Mouse (Mus musculus): ENCODE data around the gene Btbd11. TPM values are rescaled to one million over a fixed set of nuclear protein-coding genes. Genes with fewer than 3 reads are reported as not detected.

The Btbd11 gene
- polyA plus RNA-seq (2015; fragmentation: Nextera tagmentation; extraction: Ambion mirVana): 1.9 and 2.8 TPM in 2 replicates

DNA sequence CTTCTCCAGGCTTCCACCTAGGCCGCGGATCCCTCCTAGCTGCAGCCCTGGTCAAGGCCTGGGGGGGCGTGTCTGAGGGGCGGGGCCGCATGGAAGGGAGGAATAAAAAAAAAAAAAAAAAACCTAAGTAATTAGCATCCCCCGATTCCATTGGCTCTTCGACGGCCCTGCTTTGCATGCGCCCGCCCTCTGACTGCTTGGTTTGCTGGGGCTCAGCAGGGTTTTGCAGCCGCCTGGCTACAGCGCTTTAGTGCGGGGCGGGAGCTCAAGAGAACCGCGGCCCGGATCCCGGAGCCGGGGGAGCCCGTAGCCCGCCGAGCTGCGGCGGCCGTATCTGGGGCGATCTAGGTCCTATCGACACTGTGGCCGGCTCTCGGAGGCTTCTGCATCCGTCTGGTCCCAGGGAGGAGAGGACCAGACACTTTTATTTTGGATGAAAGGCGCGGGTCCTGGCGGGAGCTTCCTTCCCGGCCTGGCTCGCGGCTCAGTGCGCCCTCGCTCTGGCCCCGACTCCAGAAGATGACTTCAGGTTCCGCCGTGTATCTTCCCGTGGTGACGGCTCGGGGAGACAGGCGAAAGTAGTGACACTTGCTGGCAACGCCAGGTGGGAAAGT, at the start of gene Btbd11:
Gene Btbd11 (plus strand): TSS at position 210 of the 614 bp plus-strand sequence.
- Histone ChIP-seq H3K9ac (ENCODE audit: low read length) (peak within 1 kb of the TSS; percentile 71), H3K27me3 (ENCODE audit: control insufficient read depth, insufficient read depth, low read length) (peaks cover 12% of the 10 kb centered on the region), H3K4me1 (ENCODE audit: control insufficient read depth, insufficient read depth, low read length) (0 out of 2 replicates have a peak, but pooled peaks cover 7% of the 10 kb centered on the region), H3K9me3 (replicated peaks; ENCODE audit: control insufficient read depth, low read length) (no peaks in the 10 kb centered on the region), H3K36me3 (ENCODE audit: control insufficient read depth, insufficient read depth, low read length) (no peaks in the 10 kb centered on the region), H3K4me2 (ENCODE audit: low read depth, low read length) (peak within 1 kb of the TSS; percentile 99), H3K4me3 (replicated peaks; ENCODE audit: low read length) (peak within 1 kb of the TSS; percentile 66), H3K27ac (ENCODE audit: low read length) (peak within 1 kb of the TSS; percentile 56)
- WGBS: under 1% methylated on average over 46 of the region's 46 CpGs
- peak; percentile 97 for ATAC-seq (ENCODE audit: insufficient read depth, low FRiP score)

DNA sequence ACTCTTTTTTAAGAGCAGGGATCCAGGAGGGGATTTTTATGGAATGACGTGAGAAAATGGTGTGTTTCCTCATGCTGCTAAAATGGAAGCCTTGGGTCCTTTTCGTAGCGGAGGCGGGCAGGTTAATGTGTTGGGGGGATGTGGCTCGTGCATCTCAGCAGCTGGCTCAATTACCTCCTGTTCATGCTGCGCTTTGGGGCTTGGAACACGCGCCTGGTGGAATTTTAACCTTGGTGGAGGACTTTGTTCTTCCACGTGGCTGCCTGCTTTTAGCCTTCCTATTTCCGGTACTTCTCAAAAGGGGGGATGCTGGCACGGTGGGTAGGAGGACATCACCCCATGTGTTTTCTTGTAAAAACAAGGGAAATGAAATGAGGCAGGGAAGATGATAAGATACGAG, 47.9 kb upstream of the Btbd11 start:
- Histone ChIP-seq H3K27me3 (ENCODE audit: control insufficient read depth, insufficient read depth, low read length) (no peaks in the 10 kb centered on the region), H3K27ac (ENCODE audit: low read length) (no peak overlapping the region), H3K9ac (ENCODE audit: low read length) (no peak overlapping the region), H3K4me3 (replicated peaks; ENCODE audit: low read length) (no peak overlapping the region), H3K4me2 (ENCODE audit: low read depth, low read length) (no peak overlapping the region), H3K9me3 (replicated peaks; ENCODE audit: control insufficient read depth, low read length) (no peaks in the 10 kb centered on the region), H3K4me1 (ENCODE audit: control insufficient read depth, insufficient read depth, low read length) (no peaks in the 10 kb centered on the region), H3K36me3 (ENCODE audit: control insufficient read depth, insufficient read depth, low read length) (no peaks in the 10 kb centered on the region)
- ATAC-seq (ENCODE audit: insufficient read depth, low FRiP score): no peak
- 76% methylated on average over 12 of the region's 12 CpGs for WGBS

DNA sequence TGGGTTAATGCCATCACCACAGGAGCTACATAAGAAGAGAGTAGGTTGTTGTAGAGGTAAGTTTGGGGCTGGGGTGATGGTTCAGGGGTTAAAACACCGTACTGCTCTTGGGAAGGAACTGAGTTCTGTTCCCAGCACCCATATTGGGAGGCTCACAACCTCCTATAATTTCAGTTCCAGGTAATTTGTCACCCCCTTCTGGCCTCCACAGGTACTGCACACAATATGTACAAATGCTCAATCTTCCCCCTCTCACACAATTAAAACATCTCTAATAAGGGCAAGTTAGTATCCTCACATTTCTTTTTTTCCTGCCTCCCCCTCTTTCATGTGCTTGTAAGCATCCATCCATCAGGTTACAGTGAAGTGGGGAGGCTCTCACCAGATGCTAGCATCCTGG, 44.7 kb upstream of the Btbd11 start:
- WGBS: 87% methylated on average over 1 of the region's 1 CpGs
- no peaks in the 10 kb centered on the region for H3K36me3 ChIP-seq (ENCODE audit: control insufficient read depth, insufficient read depth, low read length)
- no peaks in the 10 kb centered on the region for H3K27me3 ChIP-seq (ENCODE audit: control insufficient read depth, insufficient read depth, low read length)
- H3K4me1 ChIP-seq (ENCODE audit: control insufficient read depth, insufficient read depth, low read length): no peaks in the 10 kb centered on the region
- H3K9ac ChIP-seq (ENCODE audit: low read length): no peak overlapping the region
- H3K9me3 ChIP-seq (replicated peaks; ENCODE audit: control insufficient read depth, low read length): no peaks in the 10 kb centered on the region
- no peak overlapping the region for H3K4me3 ChIP-seq (replicated peaks; ENCODE audit: low read length)
- H3K27ac ChIP-seq (ENCODE audit: low read length): no peak overlapping the region
- no peak for ATAC-seq (ENCODE audit: insufficient read depth, low FRiP score)
- no peak overlapping the region for H3K4me2 ChIP-seq (ENCODE audit: low read depth, low read length)

DNA sequence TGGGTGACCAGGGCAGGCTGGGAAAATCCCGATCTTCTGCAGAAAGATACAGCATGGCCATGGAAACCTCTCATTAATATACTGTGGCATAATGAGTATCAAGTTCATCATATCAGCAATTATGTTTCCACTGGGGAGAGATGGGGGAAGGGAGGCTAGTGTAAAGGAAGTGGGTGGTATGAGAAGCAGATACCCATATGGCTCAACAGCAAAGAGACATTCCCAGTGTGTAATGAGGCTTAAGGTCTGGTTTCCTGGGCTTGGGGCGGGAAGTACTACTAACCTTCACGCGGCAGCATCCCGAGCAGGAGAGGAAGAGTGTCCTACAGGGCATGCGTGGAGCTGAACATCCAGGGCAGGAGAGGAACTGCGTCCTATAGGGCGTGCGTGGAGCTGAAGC, 39.4 kb upstream of the Btbd11 start:
- 88% methylated on average over 9 of the region's 9 CpGs for WGBS
- no peak for ATAC-seq (ENCODE audit: insufficient read depth, low FRiP score)
- H3K9me3 ChIP-seq (replicated peaks; ENCODE audit: control insufficient read depth, low read length): no peaks in the 10 kb centered on the region
- no peaks in the 10 kb centered on the region for H3K27me3 ChIP-seq (ENCODE audit: control insufficient read depth, insufficient read depth, low read length)
- no peak overlapping the region for H3K4me3 ChIP-seq (replicated peaks; ENCODE audit: low read length)
- H3K27ac ChIP-seq (ENCODE audit: low read length): no peak overlapping the region
- H3K36me3 ChIP-seq (ENCODE audit: control insufficient read depth, insufficient read depth, low read length): no peaks in the 10 kb centered on the region
- H3K4me1 ChIP-seq (ENCODE audit: control insufficient read depth, insufficient read depth, low read length): no peaks in the 10 kb centered on the region
- H3K9ac ChIP-seq (ENCODE audit: low read length): no peak overlapping the region
- no peak overlapping the region for H3K4me2 ChIP-seq (ENCODE audit: low read depth, low read length)

DNA sequence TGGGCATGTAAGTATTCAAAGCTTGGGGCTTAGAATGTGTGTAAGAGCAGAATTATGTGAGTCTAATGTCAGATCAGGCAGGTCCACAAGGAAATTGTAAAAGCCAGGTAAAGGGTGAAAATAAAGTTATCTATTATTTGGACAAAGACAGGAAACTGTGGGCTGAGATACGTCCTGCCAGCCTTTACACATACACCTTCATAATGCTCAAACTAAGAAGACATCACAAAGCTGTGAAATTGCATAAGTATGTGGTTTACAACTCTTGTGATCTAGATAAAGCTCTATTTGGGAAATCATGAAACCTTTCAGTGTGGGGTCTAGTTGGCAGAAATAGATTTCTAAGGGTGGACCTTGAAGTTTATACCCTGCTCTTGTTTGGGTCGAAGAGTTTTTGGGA, 34.1 kb upstream of the Btbd11 start:
- Histone ChIP-seq H3K9ac (ENCODE audit: low read length) (no peak overlapping the region), H3K4me2 (ENCODE audit: low read depth, low read length) (no peak overlapping the region), H3K4me1 (ENCODE audit: control insufficient read depth, insufficient read depth, low read length) (no peaks in the 10 kb centered on the region), H3K27ac (ENCODE audit: low read length) (no peak overlapping the region), H3K36me3 (ENCODE audit: control insufficient read depth, insufficient read depth, low read length) (no peaks in the 10 kb centered on the region), H3K4me3 (replicated peaks; ENCODE audit: low read length) (no peak overlapping the region), H3K27me3 (ENCODE audit: control insufficient read depth, insufficient read depth, low read length) (no peaks in the 10 kb centered on the region), H3K9me3 (replicated peaks; ENCODE audit: control insufficient read depth, low read length) (no peaks in the 10 kb centered on the region)
- no peak for ATAC-seq (ENCODE audit: insufficient read depth, low FRiP score)
- 60% methylated on average over 2 of the region's 2 CpGs for WGBS

DNA sequence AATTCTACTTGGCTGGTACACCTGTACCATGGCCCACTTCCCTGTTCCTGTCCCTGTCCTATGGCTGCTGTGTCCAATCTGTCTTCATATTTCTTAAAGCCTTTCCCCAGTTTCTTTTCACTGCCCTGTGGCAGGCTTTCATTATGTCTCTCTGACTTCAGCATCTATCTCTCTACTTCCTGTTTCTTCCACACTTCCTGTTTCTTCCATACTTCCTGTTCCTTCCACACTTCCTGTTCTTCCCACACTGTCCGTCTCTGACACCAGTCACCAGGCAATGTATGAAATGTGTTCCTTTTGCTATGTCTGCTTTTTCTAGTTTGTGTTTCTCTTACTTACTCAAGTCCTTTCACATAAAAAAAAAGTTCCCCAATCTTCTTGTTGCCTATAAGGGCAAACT, 32.3 kb upstream of the Btbd11 start:
- Histone ChIP-seq H3K27ac (ENCODE audit: low read length) (no peak overlapping the region), H3K9ac (ENCODE audit: low read length) (no peak overlapping the region), H3K27me3 (ENCODE audit: control insufficient read depth, insufficient read depth, low read length) (no peaks in the 10 kb centered on the region), H3K4me1 (ENCODE audit: control insufficient read depth, insufficient read depth, low read length) (no peaks in the 10 kb centered on the region), H3K9me3 (replicated peaks; ENCODE audit: control insufficient read depth, low read length) (no peaks in the 10 kb centered on the region), H3K4me3 (replicated peaks; ENCODE audit: low read length) (no peak overlapping the region), H3K4me2 (ENCODE audit: low read depth, low read length) (no peak overlapping the region), H3K36me3 (ENCODE audit: control insufficient read depth, insufficient read depth, low read length) (no peaks in the 10 kb centered on the region)
- WGBS: 78% methylated on average over 1 of the region's 1 CpGs
- no peak for ATAC-seq (ENCODE audit: insufficient read depth, low FRiP score)

DNA sequence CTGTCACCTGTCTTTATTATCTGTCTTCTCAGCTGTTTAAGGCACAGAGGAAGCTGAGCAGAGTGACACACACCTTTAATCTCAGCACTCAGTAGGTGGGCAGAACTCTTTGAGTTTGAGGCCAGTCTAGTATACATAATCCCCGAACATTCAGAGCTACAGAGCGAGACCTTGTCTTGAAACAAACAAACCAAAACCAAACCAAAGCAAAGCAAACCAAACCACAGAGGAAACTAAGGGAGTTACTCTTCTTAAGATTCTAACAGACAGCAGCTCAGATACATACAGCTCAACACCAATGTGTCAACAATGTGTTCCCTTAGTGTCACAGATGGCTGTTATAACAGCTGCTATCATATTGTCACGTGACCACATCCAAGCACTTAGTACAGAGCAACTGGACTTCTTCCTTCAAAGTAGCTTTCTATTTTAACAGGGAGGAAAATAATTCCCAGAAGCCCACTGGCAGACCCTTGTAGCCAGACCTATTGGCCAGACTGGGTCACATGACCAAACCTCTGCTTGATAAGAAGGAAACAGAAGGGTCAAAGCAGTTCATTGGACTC, 27.0 kb upstream of the Btbd11 start:
- Histone ChIP-seq H3K27me3 (ENCODE audit: control insufficient read depth, insufficient read depth, low read length) (no peaks in the 10 kb centered on the region), H3K4me2 (ENCODE audit: low read depth, low read length) (no peak overlapping the region), H3K4me1 (ENCODE audit: control insufficient read depth, insufficient read depth, low read length) (no peaks in the 10 kb centered on the region), H3K27ac (ENCODE audit: low read length) (no peak overlapping the region), H3K9me3 (replicated peaks; ENCODE audit: control insufficient read depth, low read length) (no peaks in the 10 kb centered on the region), H3K9ac (ENCODE audit: low read length) (no peak overlapping the region), H3K4me3 (replicated peaks; ENCODE audit: low read length) (no peak overlapping the region), H3K36me3 (ENCODE audit: control insufficient read depth, insufficient read depth, low read length) (no peaks in the 10 kb centered on the region)
- ATAC-seq (ENCODE audit: insufficient read depth, low FRiP score): no peak
- 76% methylated on average over 3 of the region's 3 CpGs for WGBS

DNA sequence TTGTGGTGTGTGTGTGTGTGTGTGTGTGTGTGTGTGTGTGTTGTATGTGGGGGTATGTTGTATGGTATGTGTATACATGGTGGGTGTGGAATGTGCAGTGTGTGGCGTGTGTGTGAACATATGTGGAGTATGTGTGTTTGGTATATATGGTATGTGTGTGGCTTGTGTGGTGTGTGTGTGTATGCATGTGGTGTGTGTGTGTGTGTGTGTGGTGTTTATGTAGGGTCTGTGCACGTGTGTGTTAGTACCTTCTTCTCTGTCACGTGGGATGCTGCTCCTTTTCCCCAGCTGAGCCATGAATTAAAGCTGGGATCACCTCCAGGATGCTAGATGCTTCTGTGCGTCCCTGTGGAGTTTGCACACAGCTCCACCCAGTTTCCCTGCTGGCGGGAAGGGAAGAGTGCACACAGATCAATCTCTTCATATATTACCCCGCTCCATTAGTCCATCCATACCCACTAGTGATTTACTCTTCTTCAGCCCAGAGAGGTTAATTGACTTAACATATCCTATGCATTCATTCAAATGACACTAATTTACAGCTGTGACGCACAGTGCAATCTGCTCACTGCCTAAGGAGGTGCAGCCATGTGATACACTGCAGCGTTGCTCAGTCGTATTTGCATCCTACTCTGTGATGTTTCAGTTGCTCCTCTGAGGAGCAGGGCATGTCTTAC, 23.7 kb upstream of the Btbd11 start:
- H3K36me3 ChIP-seq (ENCODE audit: control insufficient read depth, insufficient read depth, low read length): no peaks in the 10 kb centered on the region
- no peaks in the 10 kb centered on the region for H3K4me1 ChIP-seq (ENCODE audit: control insufficient read depth, insufficient read depth, low read length)
- WGBS: 68% methylated on average over 9 of the region's 9 CpGs
- no peaks in the 10 kb centered on the region for H3K9me3 ChIP-seq (replicated peaks; ENCODE audit: control insufficient read depth, low read length)
- H3K27ac ChIP-seq (ENCODE audit: low read length): no peak overlapping the region
- no peak overlapping the region for H3K4me2 ChIP-seq (ENCODE audit: low read depth, low read length)
- no peak for ATAC-seq (ENCODE audit: insufficient read depth, low FRiP score)
- H3K4me3 ChIP-seq (replicated peaks; ENCODE audit: low read length): no peak overlapping the region
- no peaks in the 10 kb centered on the region for H3K27me3 ChIP-seq (ENCODE audit: control insufficient read depth, insufficient read depth, low read length)
- H3K9ac ChIP-seq (ENCODE audit: low read length): no peak overlapping the region

DNA sequence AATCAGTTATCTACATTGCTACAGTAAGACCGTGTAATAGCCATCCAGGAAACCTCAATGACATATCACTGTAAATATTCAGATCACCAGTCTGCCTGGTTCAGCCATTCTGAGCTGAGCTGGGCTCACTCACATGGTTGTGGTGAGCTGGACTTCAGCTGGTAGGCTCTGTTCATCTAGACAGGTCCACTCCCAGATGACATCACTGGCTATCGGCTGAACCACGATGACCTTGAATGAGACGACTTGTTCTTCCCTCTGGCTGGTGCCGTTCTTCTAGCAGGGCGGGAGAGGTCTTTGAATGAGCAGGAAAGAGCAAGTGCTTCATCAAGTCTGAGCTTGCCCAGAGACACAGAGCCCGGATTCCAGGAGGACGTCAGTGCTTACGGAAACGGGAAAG, 19.7 kb upstream of the Btbd11 start:
- H3K27me3 ChIP-seq (ENCODE audit: control insufficient read depth, insufficient read depth, low read length): no peaks in the 10 kb centered on the region
- no peaks in the 10 kb centered on the region for H3K4me1 ChIP-seq (ENCODE audit: control insufficient read depth, insufficient read depth, low read length)
- no peaks in the 10 kb centered on the region for H3K9me3 ChIP-seq (replicated peaks; ENCODE audit: control insufficient read depth, low read length)
- no peak overlapping the region for H3K9ac ChIP-seq (ENCODE audit: low read length)
- no peaks in the 10 kb centered on the region for H3K36me3 ChIP-seq (ENCODE audit: control insufficient read depth, insufficient read depth, low read length)
- H3K4me3 ChIP-seq (replicated peaks; ENCODE audit: low read length): no peak overlapping the region
- WGBS: 60% methylated on average over 10 of the region's 10 CpGs
- ATAC-seq (ENCODE audit: insufficient read depth, low FRiP score): 0 out of 2 replicates have a peak, but pooled peaks have one; percentile 33
- H3K27ac ChIP-seq (ENCODE audit: low read length): no peak overlapping the region
- no peak overlapping the region for H3K4me2 ChIP-seq (ENCODE audit: low read depth, low read length)

Measured in stomach, embryonic 16.5 days (tissue).